Mouse (Mus musculus) lung, adult 2 months (tissue): ENCODE measurements around the gene Irak4. TPM values are rescaled to one million over a fixed set of nuclear protein-coding genes. Genes with fewer than 3 reads are reported as not detected.

ENCODE experiments used
- DNase-seq: peaks from one replicate; pipeline ENCODE4 v3.0.0; 2022
- H3K4me1 ChIP-seq: fragments of 200-500 bp; 2 replicates; pipeline ENCODE4 v1.6.1; 2011; ENCODE audit warnings: low read length; ENCODE audit not compliant: control insufficient read depth, insufficient read depth
- H3K4me3 ChIP-seq: fragments of 200-500 bp; replicated peaks from 2 replicates; pipeline ENCODE3; 2011; ENCODE audit warnings: low read depth, mild to moderate bottlenecking, control low read depth, low read length; ENCODE audit errors: extremely low read depth
- CTCF ChIP-seq: fragments of 200-500 bp; IDR thresholded peaks from 2 replicates; pipeline ENCODE4 v1.5.1; 2011; ENCODE audit warnings: mild to moderate bottlenecking, low read length, control low read depth; ENCODE audit not compliant: insufficient read depth
- POLR2A ChIP-seq: fragments of 200-500 bp; IDR thresholded peaks from 2 replicates; pipeline ENCODE4 v1.6.1; 2011; ENCODE audit warnings: low read depth, mild to moderate bottlenecking, control low read depth, low read length, borderline replicate concordance; ENCODE audit errors: extremely low read depth
- WGBS: fragments of 180-500 bp; shearing (Covaris S2); methylation state at CpG from one replicate; pipeline ENCODE4 v1.1.7; 2018; 5-methylcytosine and 5-hydroxymethylcytosine counted together
- polyA plus RNA-seq: library from polyadenylated mRNA; depleted of rRNA; stranded (reverse); fragments of >200 nt; gene quantifications from 2 replicates; pipeline ENCODE4 v1.2.3, GENCODE M21; 2012

The Irak4 gene
- polyA plus RNA-seq, 1 experiment: 7.8 TPM

- 61% methylated on average over 17 of the region's 17 CpGs for WGBS
- no peak for DNase-seq
- TF ChIP-seq CTCF (no peak), POLR2A (no peak)
- Histone ChIP-seq H3K4me1 (no peaks in the 10 kb centered on the region), H3K4me3 (no peak overlapping the region)
Measured at GRCm38 (mm10) chr15:94558895-94559656, 15.6 kb downstream of the Irak4 start.

GRCm38 (mm10) chr15:94564909-94565308, 21.5 kb downstream of the Irak4 start:
- no peak for DNase-seq
- WGBS: 66% methylated on average over 2 of the region's 2 CpGs
- TF ChIP-seq POLR2A (no peak), CTCF (no peak)
- no peak overlapping the region for H3K4me3 ChIP-seq
- no peaks in the 10 kb centered on the region for H3K4me1 ChIP-seq

- Histone ChIP-seq H3K4me1 (no peaks in the 10 kb centered on the region), H3K4me3 (no peak overlapping the region)
- DNase-seq: no peak
- WGBS: 73% methylated on average over 9 of the region's 9 CpGs
- TF ChIP-seq CTCF (no peak), POLR2A (no peak)
Measured at GRCm38 (mm10) chr15:94565854-94566253, 22.4 kb downstream of the Irak4 start.

GRCm38 (mm10) chr15:94568496-94569182, 25.2 kb downstream of the Irak4 start:
- 71% methylated on average over 10 of the region's 10 CpGs for WGBS
- Histone ChIP-seq H3K4me1 (no peaks in the 10 kb centered on the region), H3K4me3 (no peak overlapping the region)
- TF ChIP-seq POLR2A: no peak
- no peak for DNase-seq

GRCm38 (mm10) chr15:94571501-94571900, 28.1 kb downstream of the Irak4 start:
- H3K4me1 ChIP-seq: no peaks in the 10 kb centered on the region
- H3K4me3 ChIP-seq: no peak overlapping the region
- no peak for DNase-seq
- 55% methylated on average over 4 of the region's 4 CpGs for WGBS
- TF ChIP-seq POLR2A: no peak
- no peak for TF ChIP-seq CTCF

- no peak for DNase-seq
- WGBS: 72% methylated on average over 8 of the region's 8 CpGs
- no peak for TF ChIP-seq CTCF
- no peak for TF ChIP-seq POLR2A
- no peak overlapping the region for H3K4me3 ChIP-seq
- no peaks in the 10 kb centered on the region for H3K4me1 ChIP-seq
Measured at GRCm38 (mm10) chr15:94572746-94573145, 29.3 kb downstream of the Irak4 start.

GRCm38 (mm10) chr15:94574566-94575268, 31.3 kb downstream of the Irak4 start:
- TF ChIP-seq CTCF: no peak
- no peak for TF ChIP-seq POLR2A
- WGBS: 69% methylated on average over 4 of the region's 4 CpGs
- H3K4me1 ChIP-seq: no peaks in the 10 kb centered on the region
- no peak for DNase-seq
- no peak overlapping the region for H3K4me3 ChIP-seq

- DNase-seq: no peak
Measured at GRCm38 (mm10) chr15:94582000-94582593, 38.7 kb downstream of the Irak4 start.

GRCm38 (mm10) chr15:94583153-94583552, 39.7 kb downstream of the Irak4 start:
- TF ChIP-seq CTCF (no peak), POLR2A (no peak)
- WGBS: 84% methylated on average over 10 of the region's 10 CpGs
- no peak for DNase-seq
- no peak overlapping the region for H3K4me3 ChIP-seq
- H3K4me1 ChIP-seq: peaks cover 2% of the 10 kb centered on the region; the same call in 1 of the 2 replicates

More at GRCm38 (mm10) chr15:94582000-94582593, 38.7 kb downstream of the Irak4 start:
- Histone ChIP-seq H3K4me1 (peaks cover 2% of the 10 kb centered on the region; the same call in 1 of the 2 replicates), H3K4me3 (no peak overlapping the region)
- TF ChIP-seq POLR2A: no peak
- no peak for TF ChIP-seq CTCF
- 59% methylated on average over 7 of the region's 7 CpGs for WGBS
